Mouse (Mus musculus) neural tube, embryonic 10.5 days (tissue): ENCODE results near the gene 4933434E20Rik.

Source experiments
- DNase-seq: peaks from one replicate; pipeline ENCODE4 v3.0.0-alpha.2; 2017; ENCODE audit warnings: low spot score; ENCODE audit errors: extremely low spot score

Gene 4933434E20Rik

GRCm38 (mm10) chr3:90080498-90080863, 29.0 kb downstream of the 4933434E20Rik start:
- no peak for DNase-seq

DNA sequence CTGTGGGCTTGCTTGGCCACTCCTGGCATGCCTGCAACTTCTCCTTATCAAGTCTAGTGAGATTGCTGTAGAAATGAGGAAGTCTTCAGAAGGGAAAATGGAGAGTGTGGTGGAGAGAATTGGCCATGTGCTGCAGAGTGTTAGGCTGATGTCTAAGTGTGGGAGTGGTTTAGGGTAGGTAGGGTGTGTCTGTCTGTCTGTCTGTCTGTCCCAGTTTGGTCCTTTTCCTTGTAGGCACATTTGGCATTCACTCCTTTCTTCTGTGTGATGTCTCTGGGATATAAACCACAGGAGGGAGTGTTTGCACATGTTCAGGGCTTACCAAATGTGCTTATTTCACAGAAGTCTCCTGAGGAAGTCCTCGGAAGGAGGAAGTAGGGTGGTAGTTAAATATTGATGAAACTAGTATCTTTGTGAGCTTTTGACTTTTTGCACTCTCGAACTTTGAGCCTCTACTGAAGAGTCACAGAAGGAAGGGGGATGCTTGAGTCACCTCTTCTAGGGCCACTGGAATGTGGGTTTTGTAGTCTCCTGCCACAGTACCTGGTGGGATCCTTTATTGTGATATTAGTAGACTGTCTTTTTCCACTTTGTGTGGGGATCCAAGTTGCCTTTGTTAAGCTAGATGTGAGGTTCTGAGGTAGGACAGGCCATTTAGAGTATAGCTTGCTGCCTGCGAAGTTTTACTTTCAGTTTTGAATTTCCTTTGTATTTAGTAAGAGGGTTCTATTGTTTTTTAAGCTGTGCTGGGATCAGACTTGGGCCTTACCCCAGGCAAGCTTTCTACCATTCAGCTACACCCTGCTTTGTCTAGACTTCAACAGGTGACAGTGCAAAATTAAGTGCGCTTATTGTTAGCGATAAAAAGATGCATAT, 30.2 kb downstream of the 4933434E20Rik start:
- DNase-seq: no peak

DNA sequence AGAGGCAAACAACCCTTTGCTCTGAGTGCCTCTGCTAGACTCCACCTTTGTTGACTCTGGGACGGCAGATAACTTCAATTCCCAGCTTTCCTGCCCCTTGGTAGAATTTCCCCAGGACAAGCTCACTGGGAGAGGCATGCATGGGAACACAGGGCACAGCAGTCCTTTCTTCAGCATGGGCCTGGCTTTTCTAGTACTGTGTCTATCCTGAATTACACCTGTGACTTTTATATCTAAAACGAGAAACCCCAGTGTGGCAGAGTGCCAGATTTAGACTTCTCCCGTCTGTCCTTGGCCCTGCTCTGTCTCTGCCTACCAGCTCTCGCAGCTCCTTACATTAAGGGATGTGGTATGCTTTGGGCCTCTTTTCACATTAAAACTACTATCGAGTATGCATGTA, 31.6 kb downstream of the 4933434E20Rik start:
- no peak for DNase-seq

DNA sequence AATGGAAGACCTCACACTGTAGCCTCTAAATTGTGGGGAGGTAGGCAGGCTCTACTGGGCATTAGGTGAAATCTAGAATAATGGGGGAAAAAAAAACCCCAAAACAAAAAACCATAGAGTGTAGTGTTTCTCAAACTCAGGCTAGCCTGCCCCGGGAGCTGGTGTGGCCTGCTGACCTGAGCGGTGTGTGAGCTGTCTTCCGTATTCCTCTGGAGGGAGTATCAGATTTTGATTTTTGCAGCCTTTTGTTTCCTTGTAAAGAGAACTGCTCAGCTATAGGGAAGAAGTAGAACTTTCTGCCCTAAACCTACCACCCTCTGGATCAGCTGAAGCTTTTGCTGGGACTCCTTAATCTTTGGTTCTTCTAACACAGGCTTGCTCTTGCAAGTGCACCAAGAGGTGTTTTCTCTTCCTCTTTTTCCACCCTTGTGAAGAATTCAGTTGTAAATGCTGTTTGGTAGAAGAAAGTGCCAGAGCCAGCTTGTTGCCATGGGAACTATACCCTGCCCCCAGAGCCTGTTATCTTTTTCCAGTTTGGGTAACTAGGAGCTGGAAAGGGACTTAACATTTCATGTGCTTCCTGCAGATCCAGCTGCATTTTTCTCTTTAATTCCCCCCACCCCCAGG, 32.4 kb downstream of the 4933434E20Rik start:
- DNase-seq: no peak

- DNase-seq: no peak
These were observed 33.4 kb downstream of the 4933434E20Rik start for GRCm38 (mm10) chr3:90084790-90085189.

DNA sequence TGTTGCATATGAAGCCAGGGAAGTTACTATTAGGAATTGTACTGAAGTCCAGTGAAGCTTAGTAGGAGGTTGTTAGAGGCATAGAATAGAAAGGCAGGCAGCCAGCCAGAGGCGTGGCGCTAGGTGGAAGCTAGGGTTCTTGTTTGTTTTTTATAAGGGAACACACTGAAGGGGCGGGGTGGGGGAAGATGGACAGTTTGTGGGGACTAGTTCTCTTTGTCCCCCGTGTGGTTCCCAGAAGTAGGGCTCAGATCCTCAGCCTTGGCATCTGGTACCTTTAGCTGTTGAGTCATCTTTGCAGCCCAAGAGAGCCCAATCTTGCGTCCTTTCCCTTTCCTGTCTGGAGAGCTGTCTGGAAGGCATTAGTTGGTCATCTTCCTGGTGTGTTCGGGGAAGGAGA, 33.8 kb downstream of the 4933434E20Rik start:
- DNase-seq: no peak

GRCm38 (mm10) chr3:90086068-90086467, 34.6 kb downstream of the 4933434E20Rik start:
- no peak for DNase-seq

DNA sequence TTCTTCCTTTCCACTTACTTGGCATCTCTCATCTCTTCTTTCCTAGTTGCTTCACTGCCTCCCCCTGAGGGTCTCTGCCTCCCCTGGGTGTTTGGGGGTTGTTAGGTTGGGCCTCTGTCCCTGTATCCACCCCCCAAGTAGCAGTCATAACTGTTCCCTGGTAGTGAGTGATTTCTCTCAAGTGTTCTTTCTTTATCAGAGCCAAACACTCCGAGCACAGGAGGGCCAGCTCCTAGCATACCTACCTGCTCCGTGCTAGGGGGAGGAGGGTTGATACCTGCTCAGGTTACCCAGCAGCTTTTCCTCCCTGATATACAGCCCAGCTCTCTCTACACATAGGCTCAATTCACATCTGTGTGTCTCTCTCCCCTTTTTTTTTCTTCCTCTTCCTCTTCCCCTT, 37.2 kb downstream of the 4933434E20Rik start:
- no peak for DNase-seq

DNA sequence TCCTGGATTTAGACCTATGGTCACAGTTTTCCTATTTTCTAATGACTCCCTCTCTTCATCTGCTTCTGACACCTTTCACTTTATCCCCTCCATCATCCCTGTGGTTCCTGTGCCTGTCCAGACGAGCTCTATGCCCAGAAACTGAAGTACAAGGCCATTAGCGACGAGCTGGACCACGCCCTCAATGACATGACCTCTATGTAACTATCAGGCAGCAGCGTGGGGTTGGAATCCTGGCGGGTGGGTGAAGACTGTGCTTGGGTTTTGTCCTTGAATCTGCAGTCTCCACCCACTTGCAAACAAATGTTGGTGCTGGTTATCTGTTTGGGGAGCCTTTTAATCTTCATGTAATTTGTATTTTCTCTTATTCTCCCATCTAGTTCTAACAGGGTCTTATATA, 39.5 kb downstream of the 4933434E20Rik start:
- no peak for DNase-seq

GRCm38 (mm10) chr3:90094453-90094852, 43.0 kb downstream of the 4933434E20Rik start:
- DNase-seq: no peak

GRCm38 (mm10) chr3:90097928-90098327, 46.5 kb downstream of the 4933434E20Rik start:
- no peak for DNase-seq

DNA sequence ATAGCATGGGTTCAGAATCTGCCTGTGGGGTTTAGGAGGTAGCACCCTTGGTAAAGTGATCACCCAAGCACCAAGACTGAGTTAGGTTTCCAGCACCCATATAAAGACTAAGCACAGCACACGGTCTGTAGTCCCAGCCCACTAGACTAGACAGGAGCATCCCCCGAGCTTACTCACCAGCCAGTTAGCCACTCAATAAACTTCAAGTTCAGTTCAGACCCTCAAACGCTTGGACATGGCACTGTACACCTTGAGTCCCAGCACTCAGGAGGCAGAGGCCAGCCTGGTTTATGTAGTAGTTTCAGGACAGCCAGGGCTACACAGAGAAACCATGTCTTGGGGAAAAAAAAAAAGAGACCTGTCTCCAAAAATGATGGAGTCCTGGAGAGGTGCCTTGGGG, 49.6 kb downstream of the 4933434E20Rik start:
- DNase-seq: no peak

GRCm38 (mm10) chr3:90101673-90102072, 50.2 kb downstream of the 4933434E20Rik start:
- no peak for DNase-seq

GRCm38 (mm10) chr3:90102239-90102638, 50.8 kb downstream of the 4933434E20Rik start:
- DNase-seq: no peak

DNA sequence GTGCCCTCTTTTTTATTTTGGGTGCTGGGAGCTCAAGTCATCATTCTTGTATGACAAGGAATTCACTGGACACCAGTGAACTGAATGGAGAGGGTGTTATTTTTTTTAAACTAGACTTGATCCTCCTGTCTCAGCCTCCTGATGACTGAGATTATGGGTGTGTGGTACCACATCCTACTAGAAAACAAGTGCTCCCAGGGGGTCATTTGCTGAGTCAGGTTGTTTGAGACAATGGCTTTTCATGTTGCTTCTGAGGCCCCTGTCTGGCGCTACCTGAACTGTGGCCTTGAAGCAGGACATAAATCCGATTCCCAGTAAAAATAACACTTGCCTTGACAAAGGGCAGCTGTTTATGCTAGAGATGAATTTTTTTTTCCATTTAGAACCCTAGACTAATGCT, 51.7 kb downstream of the 4933434E20Rik start:
- DNase-seq: no peak

GRCm38 (mm10) chr3:90103938-90104337, 52.5 kb downstream of the 4933434E20Rik start, which contains the start of gene Nup210l:
Gene Nup210l (plus strand): TSS chr3:90104132.
- no peak for DNase-seq

GRCm38 (mm10) chr3:90111706-90112105, 60.3 kb downstream of the 4933434E20Rik start:
- DNase-seq: no peak

DNA sequence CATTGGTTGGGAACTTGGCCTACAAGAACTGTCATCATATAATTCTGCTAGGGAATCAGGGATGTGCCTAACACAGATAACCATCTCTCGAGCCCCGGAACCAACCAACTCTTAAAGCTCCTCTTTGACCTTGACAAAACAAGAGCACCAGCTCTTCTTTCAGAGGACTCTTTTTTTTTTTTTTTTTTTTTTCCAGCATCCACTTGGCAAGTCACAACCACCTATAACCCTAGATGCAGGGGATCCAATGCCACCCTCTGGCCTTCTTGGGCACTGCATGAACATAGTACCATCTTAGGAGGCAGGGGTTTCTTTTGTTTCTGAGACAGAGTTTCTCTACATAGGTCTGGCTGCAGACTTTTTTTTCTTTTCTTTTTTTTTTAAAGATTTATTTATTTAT, 62.9 kb downstream of the 4933434E20Rik start:
- no peak for DNase-seq

DNA sequence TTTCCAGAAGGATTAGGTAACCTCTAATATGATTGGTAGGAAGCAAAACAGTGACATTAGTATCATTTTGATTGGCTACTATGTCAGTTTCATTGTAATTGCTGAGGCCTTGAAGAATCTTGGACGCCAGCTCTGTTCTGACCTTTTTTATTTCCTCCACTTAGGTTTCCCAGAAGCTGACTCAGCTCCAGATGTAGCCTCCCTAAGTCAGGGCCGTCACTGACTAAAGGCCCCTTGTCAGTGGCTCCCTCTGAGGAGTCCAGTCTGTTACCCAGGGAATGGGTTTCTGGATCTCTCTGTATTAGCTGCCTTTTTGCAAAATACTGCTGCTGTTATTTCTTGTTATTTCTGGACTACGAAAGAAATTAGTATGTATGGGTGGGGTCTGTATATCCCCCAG, 64.1 kb downstream of the 4933434E20Rik start:
- DNase-seq: no peak
